9 mouse cellular contexts compared by ENCODE assay signal in genomic region chr11:118433398-118433868, GRCm38 (mm10). TPM values are rescaled to one million over a fixed set of nuclear protein-coding genes. Genes with fewer than 3 reads are reported as not detected.
DNase-seq lines count a peak whose midpoint lies in the region; ATAC-seq and TF ChIP-seq lines count a peak whose summit lies in the region.
"Had no signal": no experiment of that assay in that cellular context is flagged by ENCODE, and none has a peak within 500 bp of the region (broad histone marks: within the 10 kb centered on the region; RNA-seq: fewer than 3 reads in every experiment).

No protein-coding gene starts in this region.

- H3K27me3 ChIP-seq in kidney, postnatal 0 days (ENCODE audit: insufficient read depth, low read length): no peaks in the 10 kb centered on the region
- H3K27me3 ChIP-seq in heart, embryonic 15.5 days: no peaks in the 10 kb centered on the region; the same call in 1 of the 2 replicates
- no peaks in the 10 kb centered on the region for H3K27me3 ChIP-seq in midbrain, embryonic 14.5 days (ENCODE audit: control insufficient read depth, insufficient read depth, low read length)

- H3K36me3 ChIP-seq in kidney, postnatal 0 days (ENCODE audit: insufficient read depth, low read length): no peaks in the 10 kb centered on the region
- no peaks in the 10 kb centered on the region for H3K36me3 ChIP-seq in heart, embryonic 15.5 days
- H3K36me3 ChIP-seq in midbrain, embryonic 14.5 days (ENCODE audit: control insufficient read depth, insufficient read depth, low read length): no peaks in the 10 kb centered on the region

- H3K4me1 ChIP-seq in kidney, postnatal 0 days (replicated peaks; ENCODE audit: insufficient read depth, low read length): peaks cover 13% of the 10 kb centered on the region; the same call in 1 of the 2 replicates
- H3K4me1 ChIP-seq in heart, embryonic 15.5 days (replicated peaks): peaks cover 53% of the 10 kb centered on the region
- peaks cover 22% of the 10 kb centered on the region for H3K4me1 ChIP-seq in midbrain, embryonic 14.5 days (ENCODE audit: control insufficient read depth, insufficient read depth, low read length)

- no peak overlapping the region for H3K9ac ChIP-seq in kidney, postnatal 0 days (ENCODE audit: low read depth, low read length)
- peak overlapping the region; percentile 26 for H3K9ac ChIP-seq in heart, embryonic 15.5 days
- H3K9ac ChIP-seq in midbrain, embryonic 14.5 days (replicated peaks; ENCODE audit: low read length): no peak overlapping the region

- H3K27ac ChIP-seq in kidney, postnatal 0 days: peak overlapping the region; percentile 36; the same call in 1 of the 2 replicates
- H3K27ac ChIP-seq in heart, embryonic 15.5 days: peak overlapping the region; percentile 62
- no peak overlapping the region for H3K27ac ChIP-seq in midbrain, embryonic 14.5 days (replicated peaks; ENCODE audit: low read depth, low read length)

- no peak for TF ChIP-seq POLR2A in brain, embryonic 14.5 days (IDR thresholded peaks at IDR 0.05; ENCODE audit: borderline replicate concordance, extremely low read depth, insufficient read depth, insufficient read length, poor library complexity, severe bottlenecking)

- DNase-seq in kidney, postnatal 0 days (ENCODE audit: low spot score): peak; percentile 73
- no peak for DNase-seq in kidney, adult 8-10 months
- DNase-seq in brain, embryonic 14.5 days (ENCODE audit: low read depth): peak; percentile 82
- peak; percentile 32 for DNase-seq in midbrain, embryonic 14.5 days
- no peak for DNase-seq in layer of hippocampus, postnatal 10 days (ENCODE audit: low spot score in 2 of 2)
- DNase-seq in left cerebral cortex, postnatal 36 days (ENCODE audit: low spot score in 2 of 2): no peak
- no peak for DNase-seq in cerebellum, adult 8-10 months
- DNase-seq: cerebellum, adult 18-20 months had no signal

- H3K4me2 ChIP-seq in kidney, postnatal 0 days (ENCODE audit: low read length): peak overlapping the region; percentile 51
- H3K4me2 ChIP-seq in heart, embryonic 15.5 days: peak overlapping the region; percentile 58
- peak overlapping the region; percentile 19; the same call in 1 of the 2 replicates for H3K4me2 ChIP-seq in midbrain, embryonic 14.5 days (ENCODE audit: low read length)

- WGBS in kidney, postnatal 0 days: 46% methylated on average over 10 of the region's 10 CpGs
- 52% methylated on average over 10 of the region's 10 CpGs for WGBS in heart, embryonic 15.5 days
- 69% methylated on average over 10 of the region's 10 CpGs for WGBS in midbrain, embryonic 14.5 days

- no peak for ATAC-seq in kidney, postnatal 0 days (replicated peaks; ENCODE audit: low FRiP score, low read depth)
- ATAC-seq in heart, embryonic 15.5 days (replicated peaks; ENCODE audit: insufficient number of reproducible peaks, insufficient read depth, low FRiP score, low read depth): no peak
- ATAC-seq in midbrain, embryonic 14.5 days (ENCODE audit: low FRiP score, low TSS enrichment): no peak

- TF ChIP-seq CTCF in kidney, postnatal 0 days (IDR thresholded peaks at IDR 0.05; ENCODE audit: low read depth): no peak
- no peak for TF ChIP-seq CTCF in brain, embryonic 14.5 days (IDR thresholded peaks at IDR 0.05; ENCODE audit: borderline replicate concordance, extremely low read depth, insufficient read depth, insufficient read length)

- H3K4me3 ChIP-seq in kidney, postnatal 0 days (replicated peaks; ENCODE audit: low read depth, low read length): peak overlapping the region; percentile 21; the same call in 1 of the 2 replicates
- peak overlapping the region; percentile 38 for H3K4me3 ChIP-seq in heart, embryonic 15.5 days
- H3K4me3 ChIP-seq in midbrain, embryonic 14.5 days (replicated peaks; ENCODE audit: low read depth, low read length): no peak overlapping the region

- intact Hi-C loops in left cerebral cortex, postnatal 36 days (cut with DNase I): no loop called here

- no peaks in the 10 kb centered on the region for H3K9me3 ChIP-seq in kidney, postnatal 0 days (replicated peaks; ENCODE audit: low read length)
- no peaks in the 10 kb centered on the region for H3K9me3 ChIP-seq in heart, embryonic 15.5 days (replicated peaks)
- no peaks in the 10 kb centered on the region for H3K9me3 ChIP-seq in midbrain, embryonic 14.5 days (ENCODE audit: control insufficient read depth, low read length)

RNA-seq across cellular contexts. Expression of gene C1qtnf1, which starts 5.4 kb away (rescaled TPM):
- polyA plus RNA-seq in kidney, postnatal 0 days (2015; fragmentation: Nextera tagmentation; extraction: Ambion mirVana): 13.0 and 15.0 TPM in 2 replicates
- polyA plus RNA-seq in brain, embryonic 14.5 days (2012; rRNA removed): 4.6 and 5.9 TPM in 2 replicates
- polyA plus RNA-seq in heart, embryonic 15.5 days (2015; fragmentation: Nextera tagmentation; extraction: Ambion mirVana): 7.9 and 10.1 TPM in 2 replicates
- polyA plus RNA-seq in midbrain, embryonic 14.5 days (2014; fragmentation: Nextera tagmentation; extraction: Ambion mirVana): 1.4 and 3.8 TPM in 2 replicates
- total RNA-seq in layer of hippocampus, postnatal 10 days (2021): 1 to 10 TPM; 4.2 to 4.9 TPM
- total RNA-seq in left cerebral cortex, postnatal 36 days (2021): 1 to 10 TPM; 4.6 to 4.9 TPM

RNA-seq across cellular contexts. Expression of gene Cant1, which starts 14.5 kb away (rescaled TPM):
- 25.7 and 25.8 TPM in 2 replicates for polyA plus RNA-seq in kidney, postnatal 0 days (2015; fragmentation: Nextera tagmentation; extraction: Ambion mirVana)
- 38.8 and 45.7 TPM in 2 replicates for polyA plus RNA-seq in brain, embryonic 14.5 days (2012; rRNA removed)
- 17.2 and 24.3 TPM in 2 replicates for polyA plus RNA-seq in heart, embryonic 15.5 days (2015; fragmentation: Nextera tagmentation; extraction: Ambion mirVana)
- 24.9 and 27.5 TPM in 2 replicates for polyA plus RNA-seq in midbrain, embryonic 14.5 days (2014; fragmentation: Nextera tagmentation; extraction: Ambion mirVana)
- total RNA-seq in layer of hippocampus, postnatal 10 days (2021): 10 to 100 TPM; 37.9 to 39.6 TPM
- total RNA-seq in left cerebral cortex, postnatal 36 days (2021): 10 to 100 TPM; 36.5 to 37.0 TPM

RNA-seq across cellular contexts. Expression of gene Lgals3bp, which starts 31.5 kb away (rescaled TPM):
- polyA plus RNA-seq in kidney, postnatal 0 days (2015; fragmentation: Nextera tagmentation; extraction: Ambion mirVana): 68.8 and 80.3 TPM in 2 replicates
- 5.6 and 7.0 TPM in 2 replicates for polyA plus RNA-seq in brain, embryonic 14.5 days (2012; rRNA removed)
- 9.6 and 20.7 TPM in 2 replicates for polyA plus RNA-seq in heart, embryonic 15.5 days (2015; fragmentation: Nextera tagmentation; extraction: Ambion mirVana)
- 1.8 and 5.5 TPM in 2 replicates for polyA plus RNA-seq in midbrain, embryonic 14.5 days (2014; fragmentation: Nextera tagmentation; extraction: Ambion mirVana)
- 10 to 100 TPM in 1 of 2 experiments, 1 to 10 TPM in 1; 9.3 to 10.7 TPM for total RNA-seq in layer of hippocampus, postnatal 10 days (2021)
- 10 to 100 TPM; 20.5 to 21.2 TPM for total RNA-seq in left cerebral cortex, postnatal 36 days (2021)

RNA-seq across cellular contexts. Expression of gene Engase, which starts 43.2 kb away (rescaled TPM):
- polyA plus RNA-seq in kidney, postnatal 0 days (2015; fragmentation: Nextera tagmentation; extraction: Ambion mirVana): 5.3 and 5.8 TPM in 2 replicates
- 7.4 and 8.1 TPM in 2 replicates for polyA plus RNA-seq in brain, embryonic 14.5 days (2012; rRNA removed)
- 4.1 and 5.0 TPM in 2 replicates for polyA plus RNA-seq in heart, embryonic 15.5 days (2015; fragmentation: Nextera tagmentation; extraction: Ambion mirVana)
- 2.6 and 4.2 TPM in 2 replicates for polyA plus RNA-seq in midbrain, embryonic 14.5 days (2014; fragmentation: Nextera tagmentation; extraction: Ambion mirVana)
- 10 to 100 TPM; 14.0 to 14.4 TPM for total RNA-seq in layer of hippocampus, postnatal 10 days (2021)
- total RNA-seq in left cerebral cortex, postnatal 36 days (2021): 10 to 100 TPM; 10.8 to 11.1 TPM

Comparison
In these comparisons a context has a peak if more than half of its experiments do, and no peak if none do; other contexts are left out.
1. DNase-seq: peak in kidney, postnatal 0 days (single experiment), brain, embryonic 14.5 days (single experiment) and midbrain, embryonic 14.5 days (single experiment); none in kidney, adult 8-10 months (0 of 2), layer of hippocampus, postnatal 10 days (0 of 2), left cerebral cortex, postnatal 36 days (0 of 2) and cerebellum, adult 8-10 months (single experiment).
2. Peak in every context shown above with its lines, with median percentiles within 50 percentile points of each other: H3K4me2 ChIP-seq.